In genomic region chr4:86018928-86019327, GRCm38 (mm10) we compare ENCODE assay signal across 13 mouse cellular contexts.
"Had no signal": no experiment of that assay in that cellular context is flagged by ENCODE, and none has a peak within 500 bp of the region (broad histone marks: within the 10 kb centered on the region; RNA-seq: fewer than 3 reads in every experiment).

No protein-coding gene starts in this region.

- H3K4me3 ChIP-seq: midbrain, embryonic 10.5 days; midbrain, embryonic 12.5 days; neural tube, embryonic 12.5 days had no signal

- H3K4me2 ChIP-seq: lung, embryonic 14.5 days; midbrain, embryonic 12.5 days; neural tube, embryonic 12.5 days had no signal

- H3K9ac ChIP-seq: lung, embryonic 14.5 days; midbrain, embryonic 12.5 days; neural tube, embryonic 12.5 days had no signal

- H3K27me3 ChIP-seq: midbrain, embryonic 12.5 days; neural tube, embryonic 12.5 days had no signal

- H3K36me3 ChIP-seq: midbrain, embryonic 10.5 days; midbrain, embryonic 12.5 days; neural tube, embryonic 12.5 days had no signal

- H3K27ac ChIP-seq: neural tube, embryonic 12.5 days had no signal

- DNase-seq: lung, adult 18-20 months; lung, embryonic 14.5 days; lung, postnatal 10 days; lung, postnatal 4 days; right cerebral cortex, postnatal 25 days; right cerebral cortex, postnatal 4 days; spleen, adult 18-20 months; thymus, adult 18-20 months; thymus, postnatal 25 days; thymus, postnatal 4 days had no signal

- H3K9me3 ChIP-seq: midbrain, embryonic 10.5 days; midbrain, embryonic 12.5 days; neural tube, embryonic 12.5 days had no signal
